Mouse (Mus musculus): ENCODE results near the gene Rabggta.
A peak's percentile ranks its signal among the peaks of the same experiment; 100 is the strongest.

Rabggta gene

DNA sequence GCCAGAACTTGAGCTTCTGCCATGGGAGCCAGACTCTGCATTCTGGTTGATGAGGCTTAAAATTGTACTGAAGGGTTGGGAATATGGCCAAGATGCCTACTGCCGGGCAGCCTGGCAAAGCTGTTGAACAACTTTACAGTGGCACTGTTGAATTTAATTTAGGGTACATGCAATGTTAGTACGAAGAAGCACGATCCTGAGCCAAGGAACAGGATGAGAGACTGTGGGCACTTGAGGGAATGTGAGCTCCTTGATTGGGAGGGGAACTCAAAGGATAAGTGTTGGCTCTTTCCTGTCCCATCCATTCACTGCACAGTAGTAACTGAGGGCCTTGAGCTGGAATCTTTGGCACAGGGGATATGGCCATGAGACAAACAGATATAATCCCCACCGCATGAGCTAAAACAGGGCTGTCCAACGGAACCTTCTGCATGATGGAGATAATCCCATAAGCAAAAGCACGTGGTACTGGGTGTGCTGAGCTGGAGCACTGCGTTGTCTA is 8.5 kb upstream of the Rabggta start:
- no peak for DNase-seq

DNA sequence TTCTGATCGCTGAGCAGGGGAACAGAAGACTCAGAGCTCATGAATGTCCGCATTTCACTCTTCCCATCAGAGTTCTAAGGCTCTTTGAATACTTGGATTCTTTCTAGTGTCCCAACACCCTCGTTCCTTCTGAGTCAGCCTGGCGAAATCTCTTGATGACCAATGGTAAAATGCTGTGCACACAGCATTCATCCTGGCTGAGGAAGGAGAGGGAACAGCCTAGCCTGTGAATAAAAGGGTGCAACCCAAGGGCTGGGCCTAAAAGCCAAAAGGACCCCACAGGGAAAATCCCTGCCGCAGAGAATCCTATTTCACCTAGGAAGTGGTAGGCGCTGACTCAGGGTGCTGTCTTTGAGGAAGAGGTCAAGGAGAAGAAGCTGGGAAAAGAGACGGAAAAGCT is 8.1 kb upstream of the Rabggta start:
- DNase-seq: no peak

DNA sequence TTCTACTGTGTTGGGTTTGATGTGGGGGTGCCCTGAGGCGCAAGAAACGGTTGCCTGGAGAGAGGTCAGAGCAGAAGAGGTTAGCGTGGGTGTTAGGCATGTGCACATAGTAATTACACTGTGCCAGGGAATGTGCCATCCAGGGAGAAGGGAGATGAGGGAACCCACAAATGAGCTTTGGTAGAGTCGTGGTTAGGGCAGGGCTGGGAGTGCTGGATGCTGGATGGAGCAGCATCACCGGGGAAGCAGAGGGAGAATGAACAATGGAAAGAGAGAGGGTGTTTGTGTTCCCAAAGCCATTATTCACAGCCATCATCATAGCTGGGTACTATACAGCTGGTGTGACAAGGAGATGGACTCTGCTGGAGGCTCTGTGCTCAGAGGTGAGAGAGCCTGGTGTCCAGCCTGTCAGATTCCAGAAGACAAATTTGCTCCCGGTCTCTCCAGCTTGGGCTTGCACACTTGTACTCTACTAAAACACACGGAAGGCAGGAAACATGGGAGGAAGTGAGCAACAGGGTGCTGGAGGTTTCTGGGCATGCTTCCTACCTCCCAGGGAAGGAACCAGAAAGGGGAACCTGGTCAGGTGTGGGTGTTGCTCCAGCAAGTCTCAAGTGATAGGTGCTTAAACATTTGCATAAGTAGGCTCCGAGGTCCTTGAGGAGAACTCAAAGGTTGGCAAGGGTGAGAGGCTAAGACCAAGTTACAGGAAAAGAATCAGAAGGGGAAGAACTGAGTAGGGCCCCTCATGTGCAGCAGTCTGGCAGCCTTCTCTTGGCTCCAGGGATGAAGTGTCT is 6.0 kb upstream of the Rabggta start:
- DNase-seq: no peak

DNA sequence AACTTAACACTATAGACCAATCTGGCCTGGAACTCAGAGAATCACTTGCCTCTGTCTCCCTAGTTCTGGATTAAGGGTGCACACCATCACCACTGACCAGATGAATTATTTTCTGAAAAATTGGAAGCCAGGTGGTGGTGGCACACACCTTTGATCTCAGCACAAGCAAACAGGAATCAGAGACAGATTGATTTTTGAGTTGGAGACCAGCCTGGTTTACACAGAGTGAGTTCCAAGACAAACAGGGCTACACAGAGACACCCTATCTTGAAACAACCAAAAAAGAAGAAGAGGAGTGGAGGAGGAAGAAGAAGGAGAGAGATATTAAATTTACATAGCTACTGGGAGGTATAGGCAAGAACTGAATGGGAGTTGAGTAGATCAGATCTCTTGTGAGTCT is 4.2 kb upstream of the Rabggta start:
- DNase-seq: no peak

DNA sequence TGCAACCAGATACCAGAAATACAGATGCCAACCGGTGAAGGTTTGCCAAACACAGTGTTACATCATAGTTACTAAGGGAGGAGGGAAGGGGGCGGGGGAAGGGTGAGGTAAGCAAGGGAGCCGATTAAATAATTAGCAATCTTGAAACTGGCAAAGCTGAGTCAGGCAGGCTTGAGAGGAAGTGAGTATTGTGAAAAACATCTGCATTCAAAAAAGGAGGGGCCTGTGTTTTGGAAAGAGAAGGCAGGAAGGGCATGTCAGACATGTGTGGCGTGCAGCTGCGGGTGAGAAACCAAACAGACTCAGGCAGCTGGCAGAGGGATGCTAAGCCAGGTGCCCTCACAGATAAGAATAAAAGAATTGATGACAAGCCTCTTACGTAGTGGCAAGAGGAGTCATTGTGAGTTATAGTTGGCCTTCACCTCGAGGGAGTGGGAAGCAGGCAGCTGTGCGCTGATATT is 2.4 kb upstream of the Rabggta start:
- peak; percentile 42 for DNase-seq

DNA sequence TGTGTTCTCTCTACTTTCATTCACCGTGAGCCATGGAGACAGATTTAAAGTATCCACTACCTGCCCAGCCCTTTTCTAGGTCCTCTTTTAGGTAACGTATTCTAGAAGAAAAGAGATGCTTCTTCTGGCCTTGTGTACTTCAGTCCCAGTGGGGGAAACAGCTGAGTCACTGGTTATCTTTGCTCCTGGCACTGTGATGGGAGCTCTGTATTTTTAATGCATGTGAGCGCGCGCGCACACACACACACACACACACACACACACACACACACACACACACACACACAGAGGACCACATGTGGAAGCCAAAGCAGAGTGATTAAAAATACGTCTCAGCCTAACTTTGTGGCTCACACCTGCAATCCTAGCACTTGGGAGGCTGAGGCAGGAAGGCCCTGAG is 1.4 kb upstream of the Rabggta start:
- no peak for DNase-seq

DNA sequence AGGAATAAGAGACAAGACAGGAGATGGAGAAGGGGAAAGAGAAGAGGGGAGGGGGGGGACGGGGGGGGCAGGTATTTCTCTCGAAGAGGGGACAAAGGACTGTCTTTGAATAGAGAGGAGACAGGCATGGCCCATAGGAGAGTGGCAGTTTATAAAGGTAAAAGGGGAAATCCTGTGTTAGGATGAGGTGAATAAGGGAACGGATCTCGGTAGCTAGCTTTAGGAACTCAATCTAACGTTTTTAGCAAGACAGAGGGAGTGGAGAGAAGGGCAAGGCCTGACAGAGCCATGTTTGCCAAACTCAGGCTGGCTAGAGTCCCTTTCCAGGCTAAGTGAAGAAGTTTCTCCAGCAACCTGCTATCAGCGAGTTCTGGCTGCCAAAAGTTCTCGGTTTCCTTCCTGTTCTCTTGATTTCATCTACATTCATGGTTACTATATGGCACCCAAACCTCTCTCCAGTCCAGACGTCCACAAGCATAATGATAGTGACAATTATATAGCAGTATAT is 429 bp upstream of the Rabggta start:
- no peak for DNase-seq

DNA sequence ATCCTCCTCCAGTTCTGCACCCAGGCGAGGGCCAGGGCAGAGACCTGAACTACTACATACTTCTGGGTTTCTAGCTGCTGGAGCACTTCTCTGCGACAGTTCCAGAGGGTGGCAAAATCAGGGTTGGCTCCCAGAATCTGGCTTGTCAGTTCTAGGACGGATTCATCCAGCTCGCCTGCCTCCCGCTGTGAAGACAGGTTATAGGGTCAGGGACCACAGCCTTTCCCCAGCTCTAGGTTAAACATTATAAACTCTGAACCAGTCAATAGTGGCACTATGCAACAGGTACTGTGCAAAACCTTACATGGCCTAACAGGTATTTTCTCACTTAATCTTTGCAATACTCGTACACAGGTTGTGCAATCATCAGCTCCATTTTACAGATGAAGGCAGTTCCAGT is 987 bp downstream of the Rabggta start:
- peak; percentile 69 for DNase-seq

DNA sequence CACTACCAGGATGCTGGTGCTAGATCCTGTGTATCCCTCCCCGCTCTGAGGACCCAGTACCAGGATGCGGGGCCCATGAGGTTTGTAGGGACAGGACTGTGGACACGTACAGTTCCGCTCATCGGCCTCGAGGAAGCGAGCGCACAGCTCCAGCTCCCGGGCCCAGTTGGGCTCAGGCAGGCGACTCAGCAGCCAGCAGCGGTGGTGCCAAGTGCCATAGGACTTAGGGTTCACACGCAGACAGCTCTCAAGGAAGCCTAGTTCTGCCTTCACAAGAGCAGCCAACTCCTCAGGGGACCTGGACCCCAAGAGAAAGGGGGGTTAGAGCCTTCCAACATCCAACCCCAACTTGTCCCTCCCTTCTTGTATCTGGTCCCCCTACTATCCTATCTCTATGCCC is 1.4 kb downstream of the Rabggta start:
- no peak for DNase-seq

DNA sequence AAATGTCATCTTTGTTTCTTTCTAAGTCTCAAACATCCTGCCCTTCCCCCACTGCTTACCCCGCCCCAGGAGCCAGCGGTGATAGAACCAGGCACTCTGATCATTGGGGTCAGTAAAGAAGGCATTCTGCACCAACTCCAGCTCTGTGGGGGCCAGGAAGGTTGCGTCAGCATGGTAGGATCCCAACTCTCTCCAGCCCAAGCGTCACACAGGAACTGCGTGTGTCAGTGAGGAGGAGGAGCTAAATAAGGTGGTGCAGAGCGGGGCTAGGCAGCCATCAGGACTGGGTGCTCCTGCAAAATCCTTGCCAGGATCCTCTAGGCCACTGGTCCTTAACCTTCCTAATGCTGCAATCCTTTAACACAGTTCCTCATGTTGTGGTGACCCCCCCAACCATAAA is 2.3 kb downstream of the Rabggta start:
- DNase-seq: no peak

DNA sequence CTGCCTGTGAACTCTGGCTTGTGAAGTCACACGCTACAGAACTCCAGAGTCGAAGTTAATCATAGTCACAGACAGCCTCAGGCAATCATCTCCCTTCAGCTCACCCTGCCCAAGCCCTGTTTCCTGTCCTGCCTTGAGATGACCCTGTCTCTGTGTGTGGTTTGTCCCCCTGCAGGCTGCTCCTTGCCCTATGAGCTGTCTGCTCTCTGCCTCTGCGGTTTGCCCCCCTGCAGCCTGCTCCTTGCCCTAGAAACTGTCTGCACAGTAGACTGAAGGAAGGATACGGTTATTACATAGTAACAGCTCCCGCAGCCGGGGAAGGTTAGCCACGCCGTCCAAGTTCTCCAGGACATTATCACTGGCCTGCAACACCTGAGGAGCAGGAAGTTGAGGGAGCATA is 5.2 kb downstream of the Rabggta start:
- DNase-seq: peak; percentile 89

DNA sequence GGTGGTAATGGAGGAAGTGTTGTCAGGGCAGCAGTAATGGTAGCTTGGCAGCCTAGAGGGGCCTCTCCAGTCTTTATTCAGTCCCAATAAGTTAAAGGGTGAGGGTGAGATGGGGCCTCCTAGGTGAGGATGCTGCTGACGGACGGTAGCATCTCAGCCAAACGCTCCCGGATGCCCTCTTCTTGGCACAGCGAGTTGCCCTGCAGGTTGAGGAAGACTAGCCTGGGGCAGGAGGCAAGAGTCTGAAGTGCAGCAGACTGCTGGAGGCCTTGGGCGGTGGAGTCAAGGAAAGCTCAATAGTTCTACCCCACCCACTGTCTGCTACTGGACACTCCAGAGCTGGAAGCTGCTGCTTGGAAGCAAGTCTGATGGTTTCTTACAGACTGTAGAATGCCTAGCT is 5.8 kb downstream of the Rabggta start:
- DNase-seq: peak; percentile 70

DNA sequence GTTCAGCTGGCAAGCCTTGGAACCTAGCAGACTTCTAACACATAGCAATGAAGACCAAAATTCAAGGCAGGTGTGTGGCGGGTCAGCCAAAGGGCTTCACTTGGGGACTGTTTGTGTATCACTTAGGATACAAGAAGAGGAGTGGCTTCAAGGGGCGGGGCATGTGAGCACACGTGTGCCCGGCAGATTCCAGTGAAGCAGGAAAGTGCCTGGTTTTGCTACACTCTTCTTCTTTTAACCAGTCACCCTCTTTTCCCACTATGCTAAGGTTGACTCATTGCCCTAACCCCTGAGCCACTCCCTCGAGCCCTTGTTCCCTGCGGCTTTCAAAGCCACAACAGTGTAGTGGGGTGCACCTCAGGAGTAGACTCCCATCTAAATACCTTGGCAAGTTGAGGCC is 7.2 kb downstream of the Rabggta start:
- no peak for DNase-seq

DNA sequence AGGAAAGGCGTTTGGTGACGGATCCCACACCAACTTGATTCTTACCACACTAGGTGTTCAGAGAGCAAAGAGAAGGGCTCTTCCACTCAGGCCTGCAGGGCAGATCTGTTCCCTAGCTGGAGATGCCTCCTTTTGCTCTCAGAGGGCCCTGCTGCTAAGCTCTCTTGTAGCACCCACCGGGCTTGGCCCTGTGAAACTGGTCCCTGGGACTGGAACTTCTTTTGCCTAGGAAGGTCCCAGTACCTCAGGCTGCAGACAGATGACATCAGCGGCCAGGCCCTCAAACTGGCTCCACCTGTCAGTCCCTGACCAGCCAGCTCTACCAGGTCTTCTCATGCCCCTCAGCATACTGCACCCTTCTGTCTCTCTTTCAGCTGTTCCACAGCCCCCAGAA is 8.3 kb downstream of the Rabggta start, which contains the start of gene Tgm1:
TSS of gene Tgm1 (minus strand) at position 198 of the 394 bp plus-strand sequence.
- no peak for DNase-seq

DNA sequence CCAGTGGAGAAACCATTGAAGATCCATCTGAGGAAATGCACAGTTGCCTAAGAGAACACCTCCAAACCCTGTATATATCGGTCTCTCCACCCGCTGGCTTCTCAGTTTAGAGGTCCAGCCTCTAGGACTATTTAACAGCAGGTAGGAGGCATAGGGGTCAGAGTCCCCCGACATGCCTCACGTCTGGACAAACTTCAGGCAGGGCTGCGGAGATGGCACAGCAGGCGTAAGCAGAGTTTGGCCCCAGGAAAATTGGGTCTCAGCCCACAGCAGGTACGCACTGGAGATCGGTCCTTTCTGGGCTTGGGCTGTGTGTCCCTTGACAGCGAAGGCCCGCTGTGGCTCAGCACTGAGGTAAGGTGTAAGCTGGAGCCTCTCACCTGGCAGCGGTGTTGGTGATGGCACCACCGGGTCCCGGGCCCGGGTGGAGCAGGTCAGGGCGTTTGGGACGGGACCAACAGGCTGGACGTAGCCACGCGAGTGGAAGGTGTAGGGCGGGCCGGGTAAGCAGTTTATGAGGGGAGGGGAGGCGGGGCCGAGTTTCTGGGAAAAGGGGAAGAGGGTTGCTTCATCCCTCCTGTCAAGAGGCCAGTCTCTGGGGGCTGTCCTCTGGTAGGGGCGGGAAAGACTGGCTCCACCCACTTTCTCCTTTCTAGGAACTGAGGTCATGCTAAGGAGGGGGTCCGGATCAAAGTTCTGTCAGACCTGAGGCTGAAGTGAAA is 8.9 kb downstream of the Rabggta start:
- DNase-seq: peak; percentile 85

DNA sequence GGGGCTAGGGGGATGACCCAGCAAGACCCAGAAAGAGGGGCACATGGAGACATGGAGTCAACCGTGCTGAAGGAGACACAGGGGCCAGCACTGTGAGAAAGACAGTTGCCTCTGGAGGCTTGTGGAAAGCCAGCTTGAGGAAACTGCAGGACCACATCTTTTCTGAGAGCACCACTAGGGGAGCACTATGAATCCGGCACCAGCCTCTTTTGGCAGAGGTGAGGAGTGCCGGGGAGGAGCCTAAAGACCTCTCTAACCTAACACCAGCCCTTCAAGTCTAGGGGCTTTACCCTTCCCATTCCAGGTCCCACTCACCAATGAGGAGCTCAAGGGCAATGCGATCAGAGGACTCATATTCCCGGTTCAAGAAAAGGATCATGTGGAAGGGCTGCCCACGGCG is 10.3 kb downstream of the Rabggta start:
- DNase-seq: no peak

DNA sequence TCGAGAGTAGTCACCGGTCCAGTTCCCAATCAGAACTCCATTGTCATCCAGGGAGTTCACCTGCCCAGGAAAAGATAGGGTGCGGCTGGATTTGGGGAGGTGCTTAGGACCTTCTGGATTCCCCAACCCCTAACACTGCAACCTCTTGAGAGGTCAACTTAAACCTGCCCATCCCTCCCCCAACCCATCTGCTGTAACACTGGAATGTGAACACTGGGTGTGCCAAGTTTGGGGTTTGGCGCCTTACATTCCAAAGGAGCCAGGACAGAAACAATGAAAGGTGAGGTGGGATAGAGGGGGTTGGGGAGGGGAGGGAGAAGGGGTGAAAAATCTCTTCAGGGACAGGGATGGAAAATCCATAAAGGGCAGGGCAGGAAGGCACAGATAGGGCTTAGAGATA is 12.6 kb downstream of the Rabggta start:
- DNase-seq: no peak

DNA sequence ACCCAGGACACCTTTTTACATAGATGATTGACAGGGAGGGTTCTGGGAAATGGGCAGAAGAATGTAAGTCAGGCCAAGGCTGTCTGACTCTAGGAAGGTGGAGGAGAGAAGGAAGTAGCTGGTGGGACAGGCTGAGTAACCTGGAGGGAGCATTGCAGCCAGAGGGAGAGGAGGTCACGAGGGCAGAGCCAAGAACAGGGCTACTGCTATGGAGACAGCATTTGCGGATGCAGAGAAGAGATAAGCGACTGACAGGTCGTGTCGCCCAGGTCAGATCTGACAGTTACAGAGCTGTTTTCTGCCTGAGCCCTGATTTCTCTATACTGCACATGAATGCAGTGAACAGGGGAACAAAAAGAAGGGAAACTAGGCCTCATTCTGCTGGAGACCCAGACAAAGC is 14.7 kb downstream of the Rabggta start:
- no peak for DNase-seq

DNA sequence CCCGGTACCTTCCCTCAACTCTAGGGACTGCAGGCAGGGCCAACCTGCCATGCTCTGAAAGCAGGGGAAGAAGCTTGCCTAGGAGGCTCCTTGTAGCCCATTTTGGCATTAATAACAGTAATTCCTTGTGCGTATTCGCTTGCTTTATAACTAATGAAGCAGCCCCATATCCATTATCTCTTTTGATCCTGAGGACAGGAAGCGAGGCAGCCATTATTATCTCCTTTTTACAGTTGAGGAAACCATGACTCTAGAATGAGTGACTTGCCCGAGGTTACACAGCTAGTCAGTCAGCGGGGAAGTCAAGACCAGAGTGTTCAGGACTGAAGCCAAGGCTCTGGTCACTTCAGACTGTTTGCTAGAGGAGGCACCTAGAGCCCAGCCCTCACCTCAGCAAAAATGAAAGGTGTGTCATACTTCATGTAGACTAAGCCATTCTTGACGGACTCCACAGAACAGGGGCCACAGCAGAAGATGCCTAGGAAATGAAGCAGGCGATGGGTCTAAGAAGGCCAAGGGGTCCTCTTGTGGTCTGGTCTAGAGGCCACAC is 15.9 kb downstream of the Rabggta start:
- DNase-seq: no peak

DNA sequence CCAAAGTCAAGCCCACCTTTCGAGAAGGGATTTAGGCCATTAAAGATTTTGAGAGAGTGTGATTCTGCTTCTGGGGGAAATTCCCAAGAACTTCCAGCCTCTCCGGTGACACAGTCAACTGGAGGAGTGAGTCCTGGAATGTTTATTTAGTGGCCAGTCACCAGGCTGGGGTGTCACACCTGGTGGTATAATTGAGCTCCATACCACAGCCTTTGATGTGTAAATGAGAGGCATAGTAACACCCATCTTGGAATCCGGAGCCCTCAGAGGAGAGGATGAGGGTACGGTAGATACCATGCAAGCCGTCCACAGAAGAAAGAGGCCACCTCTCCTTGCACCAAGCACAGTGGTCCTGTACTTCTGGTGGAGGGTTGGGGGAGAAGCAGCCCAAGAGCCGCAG is 19.3 kb downstream of the Rabggta start:
- no peak for DNase-seq

DNA sequence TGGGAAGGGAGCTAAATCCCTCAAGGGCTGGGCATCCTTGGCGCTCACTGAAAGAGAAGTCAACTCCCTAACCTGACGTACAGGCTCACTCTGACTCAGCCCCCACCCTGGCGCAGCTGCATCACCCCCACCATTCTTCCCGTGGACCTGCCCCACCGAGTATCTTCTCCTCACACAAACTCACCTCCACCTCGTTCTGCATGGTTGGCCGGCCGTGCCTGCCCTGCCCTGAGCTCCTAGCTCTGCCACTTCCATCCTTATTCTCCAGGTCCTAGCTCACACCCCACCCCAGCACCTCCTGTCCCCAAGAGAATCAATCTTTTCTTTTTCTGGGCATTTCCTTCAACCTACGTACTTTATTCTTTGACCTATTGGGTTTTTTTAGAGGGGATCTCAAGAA is 20.9 kb downstream of the Rabggta start:
- DNase-seq: no peak

DNA sequence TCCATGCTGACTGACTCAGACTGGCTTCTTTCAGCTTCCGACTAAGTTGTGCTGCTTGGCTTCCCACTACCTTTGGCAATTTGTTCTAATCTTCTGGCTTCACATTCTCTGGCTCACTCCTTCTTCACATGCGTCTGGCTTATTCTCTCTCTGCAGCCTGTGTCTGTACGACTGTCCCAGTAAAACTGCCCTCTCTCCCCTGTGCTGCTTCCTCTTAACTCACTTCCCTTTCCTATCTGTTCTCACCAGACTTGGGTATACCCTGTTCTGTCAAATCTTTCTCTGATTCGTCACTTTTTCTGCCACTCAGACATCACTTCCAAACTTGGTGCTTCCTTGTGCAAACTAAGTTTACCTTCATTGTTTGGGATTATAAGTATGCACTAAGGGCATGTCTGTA is 24.8 kb downstream of the Rabggta start:
- DNase-seq: no peak

DNA sequence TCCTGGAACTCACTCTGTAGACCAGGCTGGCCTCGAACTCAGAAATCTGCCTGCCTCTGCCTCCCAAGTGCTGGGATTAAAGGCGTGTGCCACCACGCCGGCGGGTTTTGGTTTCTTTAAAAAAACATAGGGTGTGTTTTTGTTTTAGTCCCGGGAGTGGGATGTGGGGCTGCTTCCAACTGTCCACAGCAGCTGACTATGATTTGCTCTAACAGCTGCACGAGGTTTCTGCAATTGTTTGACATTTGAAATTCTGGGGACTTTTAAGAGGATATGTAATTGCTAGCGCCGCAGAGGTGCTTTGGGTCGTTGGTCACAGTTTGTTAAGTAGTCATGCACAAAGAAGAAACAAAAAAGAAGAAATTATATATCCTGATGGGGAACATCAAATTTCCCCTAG is 32.6 kb downstream of the Rabggta start:
- no peak for DNase-seq

DNA sequence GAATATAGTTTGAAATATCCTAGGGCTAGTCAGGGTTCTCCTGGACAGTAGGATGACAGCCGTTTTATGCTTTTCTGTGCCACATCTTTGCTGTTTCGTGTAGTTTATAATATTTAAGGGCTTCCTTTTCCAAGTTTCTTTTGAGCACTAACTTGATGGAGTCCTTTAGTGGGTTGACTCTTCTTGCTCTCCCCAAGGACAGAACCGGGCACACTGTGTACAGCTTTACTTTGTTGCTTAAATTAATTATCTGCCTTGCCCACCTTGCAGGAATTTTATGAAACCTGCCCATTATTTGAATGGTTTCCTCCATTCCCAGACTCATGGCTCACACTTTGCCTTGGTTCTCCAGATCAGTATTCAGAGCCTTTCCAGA is 40.0 kb downstream of the Rabggta start:
- no peak for DNase-seq

Data from kidney, adult 11 months (tissue).